Mouse (Mus musculus): ENCODE results near the gene Scaf1. TPM values are rescaled to one million over a fixed set of nuclear protein-coding genes. Genes with fewer than 3 reads are reported as not detected.

Scaf1 gene
- total RNA-seq, 2 experiments from 2014 or later: 9.6 to 22.2 TPM

GRCm38 (mm10) chr7:45016761-45017160 lies 598 bp upstream of the Scaf1 start:
- ATAC-seq (ENCODE audit: poor library complexity, severe bottlenecking): no peak

GRCm38 (mm10) chr7:45015344-45015956 lies 713 bp downstream of the Scaf1 start:
- ATAC-seq (ENCODE audit: poor library complexity, severe bottlenecking): no peak

- no peak for ATAC-seq (ENCODE audit: poor library complexity, severe bottlenecking)
Measured at GRCm38 (mm10) chr7:45014096-45014451, 2.1 kb downstream of the Scaf1 start.

- ATAC-seq (ENCODE audit: poor library complexity, severe bottlenecking): no peak
Measured at GRCm38 (mm10) chr7:45013366-45014095, 2.6 kb downstream of the Scaf1 start.

GRCm38 (mm10) chr7:45012824-45013223 lies 3.3 kb downstream of the Scaf1 start:
- ATAC-seq (ENCODE audit: poor library complexity, severe bottlenecking): no peak

GRCm38 (mm10) chr7:45012011-45012410 lies 4.2 kb downstream of the Scaf1 start:
- no peak for ATAC-seq (ENCODE audit: poor library complexity, severe bottlenecking)

- no peak for ATAC-seq (ENCODE audit: poor library complexity, severe bottlenecking)
Measured at GRCm38 (mm10) chr7:45008411-45008810, 7.8 kb downstream of the Scaf1 start.

- ATAC-seq (ENCODE audit: poor library complexity, severe bottlenecking): no peak
Measured at GRCm38 (mm10) chr7:45007846-45008245, 8.3 kb downstream of the Scaf1 start.

GRCm38 (mm10) chr7:45007141-45007540 lies 9.0 kb downstream of the Scaf1 start:
- no peak for ATAC-seq (ENCODE audit: poor library complexity, severe bottlenecking)

GRCm38 (mm10) chr7:45006503-45006902 lies 9.7 kb downstream of the Scaf1 start:
- no peak for ATAC-seq (ENCODE audit: poor library complexity, severe bottlenecking)

- no peak for ATAC-seq (ENCODE audit: poor library complexity, severe bottlenecking)
Measured at GRCm38 (mm10) chr7:45005321-45005992, 10.7 kb downstream of the Scaf1 start.

GRCm38 (mm10) chr7:45004546-45004945 lies 11.6 kb downstream of the Scaf1 start:
- no peak for ATAC-seq (ENCODE audit: poor library complexity, severe bottlenecking)

GRCm38 (mm10) chr7:45002440-45002839 lies 13.7 kb downstream of the Scaf1 start:
- no peak for ATAC-seq (ENCODE audit: poor library complexity, severe bottlenecking)

GRCm38 (mm10) chr7:45000539-45001114 lies 15.5 kb downstream of the Scaf1 start:
- no peak for ATAC-seq (ENCODE audit: poor library complexity, severe bottlenecking)

- no peak for ATAC-seq (ENCODE audit: poor library complexity, severe bottlenecking)
Measured at GRCm38 (mm10) chr7:44999753-45000152, 16.4 kb downstream of the Scaf1 start.

GRCm38 (mm10) chr7:44998501-44998955 lies 17.6 kb downstream of the Scaf1 start, which contains the start of gene Bcl2l12:
Bcl2l12 (minus strand) TSS chr7:44998712.
- ATAC-seq (ENCODE audit: poor library complexity, severe bottlenecking): 0 out of 2 replicates have a peak, but pooled peaks have one; percentile 10

- ATAC-seq (ENCODE audit: poor library complexity, severe bottlenecking): no peak
Measured at GRCm38 (mm10) chr7:44997940-44998428, 18.2 kb downstream of the Scaf1 start.

- peak; percentile 91 for ATAC-seq (ENCODE audit: poor library complexity, severe bottlenecking)
Measured at GRCm38 (mm10) chr7:44997231-44997939, 18.8 kb downstream of the Scaf1 start, which contains the start of gene Irf3. Irf3 (plus strand) TSS chr7:44997648.

GRCm38 (mm10) chr7:44996672-44997071 lies 19.5 kb downstream of the Scaf1 start:
- ATAC-seq (ENCODE audit: poor library complexity, severe bottlenecking): no peak

GRCm38 (mm10) chr7:44986879-44987718 lies 29.1 kb downstream of the Scaf1 start:
- ATAC-seq (ENCODE audit: poor library complexity, severe bottlenecking): peak; percentile 10
